Mouse (Mus musculus) heart, adult 8-10 months (tissue): Measurements from ENCODE around the gene Ovch2. TPM values are rescaled to one million over a fixed set of nuclear protein-coding genes. Genes with fewer than 3 reads are reported as not detected.

Source experiments
- DNase-seq: peaks from one replicate; pipeline ENCODE4 v3.0.0; 2022; ENCODE audit warnings: low spot score
- total RNA-seq, 4 experiments: library from RNA; stranded (reverse); gene quantifications; 2 replicates each; pipeline ENCODE4 v1.2.4; 2022

Ovch2 gene
- total RNA-seq, 4 experiments from 2014 or later = not detected

- no peak for DNase-seq
These were observed 56.6 kb downstream of the Ovch2 start for GRCm38 (mm10) chr7:107744454-107744853.

GRCm38 (mm10) chr7:107742963-107743465 lies 58.0 kb downstream of the Ovch2 start:
- DNase-seq = no peak

DNA sequence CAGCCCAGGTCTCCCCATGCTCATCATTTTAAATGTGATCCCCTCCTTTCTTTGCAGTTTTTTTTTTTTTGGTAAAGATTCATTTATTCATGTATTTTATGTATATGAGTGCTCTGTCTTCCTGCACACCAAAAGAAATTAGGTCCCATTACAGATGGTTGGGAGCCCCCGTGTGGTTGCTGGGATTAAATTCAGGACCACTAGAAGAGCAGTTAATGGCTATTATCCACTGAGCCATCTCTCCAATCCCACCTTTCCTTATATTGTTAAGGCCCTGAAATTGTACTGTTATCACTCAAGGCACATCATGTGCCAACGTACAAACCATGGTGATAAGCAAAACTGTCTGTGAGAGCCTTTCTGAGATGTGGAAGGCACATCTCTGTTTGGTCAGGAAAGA lies 62.3 kb downstream of the Ovch2 start:
- no peak for DNase-seq

GRCm38 (mm10) chr7:107733162-107733561 lies 67.8 kb downstream of the Ovch2 start:
- DNase-seq = no peak

Other genes starting within 250 kb of the Ovch2 start
- 1 to 10 TPM; 2.7 to 5.3 (median 4.5) TPM for gene Olfml1, start 233.8 kb downstream of the Ovch2 start, total RNA-seq
- 10 to 100 TPM; 16.9 to 26.4 (median 20.6) TPM for gene Ppfibp2, start 206.0 kb downstream of the Ovch2 start, total RNA-seq
- gene 5330417H12Rik, start 176.0 kb downstream of the Ovch2 start, total RNA-seq = not detected
- under 1 TPM in 1 of 4 experiments, not detected in 3; 0.16 TPM for gene Cyb5r2, start 43.2 kb downstream of the Ovch2 start, total RNA-seq
- gene Olfr467, start 11.1 kb upstream of the Ovch2 start, total RNA-seq = not detected
- not detected for gene Olfr469, start 24.3 kb upstream of the Ovch2 start, total RNA-seq
- not detected for gene Olfr470, start 46.3 kb upstream of the Ovch2 start, total RNA-seq
- not detected for gene Olfr472, start 96.7 kb upstream of the Ovch2 start, total RNA-seq
- not detected for gene Olfr473, start 129.2 kb upstream of the Ovch2 start, total RNA-seq
- not detected for gene Olfr474, start 153.4 kb upstream of the Ovch2 start, total RNA-seq
- gene Olfr476, start 163.6 kb upstream of the Ovch2 start, total RNA-seq = not detected
- under 1 TPM in 1 of 4 experiments, not detected in 3; 0.09 TPM for gene Olfr477, start 185.5 kb upstream of the Ovch2 start, total RNA-seq
- not detected for gene Olfr478, start 232.8 kb upstream of the Ovch2 start, total RNA-seq
- gene Olfr479, start 249.5 kb upstream of the Ovch2 start, total RNA-seq = not detected